Mouse (Mus musculus) limb, embryonic 10.5 days (tissue): ENCODE measurements around the gene Ptprh. TPM values are rescaled to one million over a fixed set of nuclear protein-coding genes. Genes with fewer than 3 reads are reported as not detected.
"Not testable (repeated sequence)": the region's sequence is repeated elsewhere in the genome, so short reads cannot be mapped to it uniquely, and the experiment has no call there.

ENCODE experiments used
- DNase-seq: peaks from one replicate; pipeline ENCODE4 v3.0.0-alpha.2; 2017; ENCODE audit warnings: low spot score
- H3K27ac ChIP-seq: fragments of 300-500 bp; sonication (generic); 2 replicates; pipeline ENCODE4 v1.5.1; 2016; ENCODE audit warnings: mild to moderate bottlenecking
- H3K27me3 ChIP-seq: fragments of 300-500 bp; sonication (generic); 2 replicates; pipeline ENCODE4 v1.6.1; 2016; ENCODE audit warnings: low read depth, mild to moderate bottlenecking; ENCODE audit not compliant: poor library complexity, severe bottlenecking
- H3K36me3 ChIP-seq: fragments of 300-500 bp; sonication (generic); 2 replicates; pipeline ENCODE4 v1.6.1; 2016; ENCODE audit warnings: mild to moderate bottlenecking, moderate library complexity
- H3K4me1 ChIP-seq: fragments of 300-500 bp; sonication (generic); 2 replicates; pipeline ENCODE4 v1.6.1; 2016
- H3K4me3 ChIP-seq: fragments of 300-500 bp; sonication (generic); 2 replicates; pipeline ENCODE4 v1.5.1; 2016; ENCODE audit warnings: mild to moderate bottlenecking, moderate library complexity
- H3K9me3 ChIP-seq: fragments of 300-500 bp; sonication (generic); replicated peaks from 2 replicates; pipeline ENCODE4 v1.6.1; 2016; ENCODE audit warnings: mild to moderate bottlenecking
- WGBS: fragments of 180-500 bp; shearing (Covaris S2); methylation state at CpG from one replicate; pipeline ENCODE4 v1.1.7; 2016; 5-methylcytosine and 5-hydroxymethylcytosine counted together
- polyA plus RNA-seq: library from polyadenylated mRNA; unstranded; fragments of >200 nt; fragmentation: Nextera tagmentation; extraction: Ambion mirVana; gene quantifications from 2 replicates; pipeline ENCODE4 v1.2.1, GENCODE M21; 2016

The Ptprh gene
- polyA plus RNA-seq, 1 experiment from 2014 or later: not detected

GRCm38 (mm10) chr7:4532005-4532729, 71.7 kb downstream of the Ptprh start, which contains the start of gene Dnaaf3:
Gene Dnaaf3 (minus strand): TSS chr7:4532453.
- Histone ChIP-seq H3K27me3 (peaks cover 32% of the 10 kb centered on the region), H3K9me3 (no peaks in the 10 kb centered on the region), H3K4me1 (peaks cover 17% of the 10 kb centered on the region), H3K27ac (peak within 1 kb of the TSS; percentile 59; the same call in 1 of the 2 replicates), H3K36me3 (no peaks in the 10 kb centered on the region), H3K4me3 (peak within 1 kb of the TSS; percentile 58)
- 7% methylated on average over 28 of the region's 28 CpGs for WGBS
- DNase-seq: peak; percentile 91

GRCm38 (mm10) chr7:4530166-4530565, 73.7 kb downstream of the Ptprh start:
- WGBS: 36% methylated on average over 8 of the region's 8 CpGs
- Histone ChIP-seq H3K4me1 (peaks cover 28% of the 10 kb centered on the region), H3K27me3 (peaks cover 32% of the 10 kb centered on the region)
- DNase-seq, H3K36me3 ChIP-seq, H3K4me3 ChIP-seq, H3K9me3 ChIP-seq, H3K27ac ChIP-seq: not testable (repeated sequence)

- Histone ChIP-seq H3K36me3 (no peaks in the 10 kb centered on the region), H3K9me3 (no peaks in the 10 kb centered on the region), H3K4me1 (peaks cover 24% of the 10 kb centered on the region), H3K27ac (peak overlapping the region; percentile 87; the same call in 1 of the 2 replicates), H3K27me3 (peaks cover 46% of the 10 kb centered on the region), H3K4me3 (peak overlapping the region; percentile 48)
- 46% methylated on average over 18 of the region's 18 CpGs for WGBS
- DNase-seq: no peak
Measured at GRCm38 (mm10) chr7:4527302-4527689, 76.5 kb downstream of the Ptprh start.

GRCm38 (mm10) chr7:4526341-4527301, 77.2 kb downstream of the Ptprh start:
- H3K4me1 ChIP-seq: peaks cover 19% of the 10 kb centered on the region
- H3K4me3 ChIP-seq: peak overlapping the region; percentile 48
- H3K27me3 ChIP-seq: peaks cover 53% of the 10 kb centered on the region
- H3K36me3 ChIP-seq: no peaks in the 10 kb centered on the region
- H3K9me3 ChIP-seq: no peaks in the 10 kb centered on the region
- H3K27ac ChIP-seq: peak overlapping the region; percentile 87
- whole genome bisulfite sequencing: 31% methylated on average over 40 of the region's 40 CpGs
- peak; percentile 91 for DNase-seq

GRCm38 (mm10) chr7:4524212-4524922, 79.5 kb downstream of the Ptprh start, which contains the start of gene Tnni3:
Gene Tnni3 (minus strand): TSS chr7:4524229.
- not testable (repeated sequence) for H3K27ac ChIP-seq, H3K4me3 ChIP-seq, H3K36me3 ChIP-seq, H3K9me3 ChIP-seq
- 72% methylated on average over 15 of the region's 15 CpGs for WGBS
- H3K4me1 ChIP-seq: peaks cover 26% of the 10 kb centered on the region
- DNase-seq: peak; percentile 68
- peaks cover 60% of the 10 kb centered on the region for H3K27me3 ChIP-seq

DNA sequence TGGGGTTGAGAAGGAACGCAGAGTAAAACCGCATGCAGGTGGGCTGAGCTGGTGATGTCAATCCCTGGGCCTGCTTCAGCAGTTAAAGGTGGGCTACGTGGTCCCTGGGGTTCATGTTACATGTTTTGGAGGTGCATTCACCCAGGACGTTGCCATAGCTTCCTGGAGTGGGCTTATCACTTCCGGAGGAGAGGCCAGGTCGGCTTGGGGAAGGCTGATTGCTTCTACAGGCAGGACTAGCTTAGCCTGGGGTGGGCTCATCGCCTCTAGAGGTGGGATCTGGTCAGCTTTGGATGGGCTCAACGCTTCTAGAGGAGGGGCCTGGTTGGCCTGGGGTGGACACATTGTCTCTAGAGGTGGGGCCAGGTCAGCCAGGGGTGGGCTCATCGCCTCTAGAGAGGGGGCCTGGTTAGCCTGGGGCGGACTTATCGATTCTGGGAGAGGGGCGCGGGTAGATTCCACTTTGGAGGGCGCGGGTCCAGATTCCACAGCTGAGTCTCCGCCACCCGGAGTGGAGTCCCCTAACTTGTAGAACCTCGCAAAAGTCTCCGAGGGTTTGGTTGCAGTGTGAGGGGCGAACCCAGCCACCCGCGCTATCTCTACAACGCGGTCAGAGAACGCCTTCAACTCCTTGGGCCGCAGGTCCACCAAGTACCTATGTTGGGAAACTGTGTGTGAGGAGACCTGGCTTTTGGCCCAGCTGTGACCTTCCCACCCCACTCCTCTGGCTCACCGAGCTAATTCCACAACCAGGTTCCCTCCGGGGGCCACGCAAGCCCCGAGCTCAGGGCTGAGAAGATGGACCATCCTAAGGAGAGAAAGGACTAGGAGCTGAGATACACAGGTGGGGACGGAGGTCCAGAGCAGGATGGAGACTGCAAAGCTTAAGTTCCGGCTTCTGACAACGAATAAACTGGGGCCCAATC, 80.4 kb downstream of the Ptprh start:
- Histone ChIP-seq H3K27ac (no peak overlapping the region), H3K4me3 (no peak overlapping the region), H3K4me1 (peaks cover 26% of the 10 kb centered on the region), H3K36me3 (no peaks in the 10 kb centered on the region), H3K27me3 (peaks cover 54% of the 10 kb centered on the region), H3K9me3 (no peaks in the 10 kb centered on the region)
- DNase-seq: no peak
- 93% methylated on average over 33 of the region's 33 CpGs for WGBS

DNA sequence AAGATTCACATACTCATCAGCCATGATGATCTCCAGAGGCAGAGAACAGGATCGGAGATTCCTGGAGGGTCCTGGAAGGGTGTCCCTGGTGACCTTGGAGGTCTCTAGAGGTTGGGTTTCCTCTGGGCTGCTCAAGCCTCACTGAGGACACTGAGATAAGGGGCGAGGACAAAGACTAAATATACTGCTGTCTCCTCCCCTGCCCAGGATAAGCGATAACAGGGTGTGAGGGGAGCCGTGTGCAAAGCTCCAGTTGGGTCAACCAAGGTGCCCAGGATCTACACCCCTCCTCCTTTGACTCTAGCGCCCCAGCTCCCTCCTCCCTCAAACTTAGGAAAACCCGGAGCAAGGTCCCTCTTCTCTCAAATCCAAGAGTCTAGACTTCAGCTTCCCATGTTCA, 81.5 kb downstream of the Ptprh start:
- peaks cover 45% of the 10 kb centered on the region for H3K27me3 ChIP-seq
- H3K36me3 ChIP-seq: no peaks in the 10 kb centered on the region
- no peaks in the 10 kb centered on the region for H3K9me3 ChIP-seq
- DNase-seq: no peak
- no peak overlapping the region for H3K27ac ChIP-seq
- no peak overlapping the region for H3K4me3 ChIP-seq
- H3K4me1 ChIP-seq: peaks cover 23% of the 10 kb centered on the region
- WGBS: 82% methylated on average over 6 of the region's 6 CpGs

DNA sequence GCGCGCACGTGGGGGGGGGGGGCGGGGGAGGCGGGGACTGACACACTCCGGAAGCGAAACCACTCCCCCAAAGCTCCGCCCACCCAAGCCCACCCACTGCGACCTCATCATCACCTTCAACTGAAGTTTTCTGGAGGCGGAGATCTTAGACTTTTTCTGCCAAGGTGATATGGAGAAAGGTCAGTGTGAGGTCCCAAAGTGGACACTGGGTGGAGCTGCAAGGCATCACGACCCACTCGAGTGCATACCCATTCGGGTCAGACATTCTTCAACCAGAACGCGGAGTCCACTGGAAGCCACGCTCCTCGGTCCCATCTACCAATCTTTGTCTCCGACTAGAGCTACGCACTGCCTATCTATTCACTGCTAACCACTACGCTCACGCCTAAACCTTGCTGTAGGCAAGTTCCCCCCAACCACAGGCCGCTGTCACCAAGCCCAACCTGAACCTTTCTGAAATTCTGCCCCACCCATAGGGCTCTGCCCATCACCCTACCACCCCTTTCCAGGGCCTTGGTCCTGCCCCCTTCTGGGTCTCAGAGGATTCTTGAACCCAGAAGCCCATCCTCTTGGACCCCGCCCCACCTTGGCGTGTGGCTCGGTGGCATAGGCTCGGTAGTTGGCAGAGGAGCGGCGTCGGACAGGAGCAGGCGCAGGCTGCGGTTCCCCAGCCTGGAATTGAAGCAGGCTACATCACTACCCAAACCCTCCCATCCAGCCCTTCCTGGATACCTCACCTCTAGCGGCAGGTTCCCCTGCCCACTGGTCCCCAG, 82.4 kb downstream of the Ptprh start:
- DNase-seq: peak; percentile 62
- Histone ChIP-seq H3K4me1 (peaks cover 19% of the 10 kb centered on the region), H3K27ac (no peak overlapping the region), H3K4me3 (peak overlapping the region; percentile 39), H3K9me3 (no peaks in the 10 kb centered on the region), H3K36me3 (no peaks in the 10 kb centered on the region), H3K27me3 (peaks cover 43% of the 10 kb centered on the region)
- WGBS: 26% methylated on average over 32 of the region's 32 CpGs

- Histone ChIP-seq H3K4me3 (no peak overlapping the region), H3K9me3 (no peaks in the 10 kb centered on the region), H3K4me1 (peaks cover 25% of the 10 kb centered on the region), H3K27me3 (peaks cover 41% of the 10 kb centered on the region), H3K27ac (no peak overlapping the region), H3K36me3 (no peaks in the 10 kb centered on the region)
- 86% methylated on average over 1 of the region's 1 CpGs for WGBS
- no peak for DNase-seq
Measured at GRCm38 (mm10) chr7:4518487-4518886, 85.4 kb downstream of the Ptprh start.

- WGBS: 18% methylated on average over 4 of the region's 4 CpGs
- H3K4me3 ChIP-seq: peak within 1 kb of the TSS; percentile 8; the same call in 1 of the 2 replicates
Measured at GRCm38 (mm10) chr7:4516332-4517050, 87.3 kb downstream of the Ptprh start, which contains the start of gene Tnnt1. Gene Tnnt1 (minus strand): TSS chr7:4516382.

More at GRCm38 (mm10) chr7:4516332-4517050, 87.3 kb downstream of the Ptprh start, which contains the start of gene Tnnt1:
- Histone ChIP-seq H3K27me3 (peaks cover 21% of the 10 kb centered on the region), H3K4me1 (peaks cover 23% of the 10 kb centered on the region), H3K9me3 (no peaks in the 10 kb centered on the region), H3K27ac (peak within 1 kb of the TSS; percentile 42; the same call in 1 of the 2 replicates), H3K36me3 (no peaks in the 10 kb centered on the region)
- DNase-seq: no peak
